Mouse (Mus musculus) lung, embryonic 14.5 days (tissue): ENCODE measurements around the gene Prss36. TPM values are rescaled to one million over a fixed set of nuclear protein-coding genes. Genes with fewer than 3 reads are reported as not detected.
A peak's percentile ranks its signal among the peaks of the same experiment; 100 is the strongest.

Experiments used
- ATAC-seq: fragments of 200-750 bp; cut with Nextera tagmentation; 2 replicates; pipeline ENCODE4 v1.8.0; 2017; ENCODE audit warnings: mild to moderate bottlenecking, moderate TSS enrichment, moderate library complexity; ENCODE audit not compliant: insufficient read depth
- DNase-seq: peaks from one replicate; pipeline ENCODE4 v3.0.0-alpha.2; 2015
- H3K27ac ChIP-seq: fragments of 300-500 bp; sonication (generic); 2 replicates; pipeline ENCODE4 v1.5.1; 2014; ENCODE audit warnings: low read depth, mild to moderate bottlenecking, moderate library complexity
- H3K27me3 ChIP-seq: fragments of 300-500 bp; sonication (generic); 2 replicates; pipeline ENCODE4 v1.6.1; 2014; ENCODE audit warnings: low read length, control low read depth; ENCODE audit not compliant: insufficient read depth
- H3K36me3 ChIP-seq: fragments of 300-500 bp; sonication (generic); 2 replicates; pipeline ENCODE4 v1.6.1; 2014; ENCODE audit warnings: control low read depth; ENCODE audit not compliant: insufficient read depth
- H3K4me1 ChIP-seq: fragments of 300-500 bp; sonication (generic); 2 replicates; pipeline ENCODE4 v1.6.1; 2014; ENCODE audit warnings: antibody characterized with exemption, control low read depth; ENCODE audit not compliant: insufficient read depth
- H3K4me2 ChIP-seq: fragments of 300-500 bp; sonication (generic); 2 replicates; pipeline ENCODE4 v1.6.1; 2014; ENCODE audit warnings: mild to moderate bottlenecking
- H3K4me3 ChIP-seq: fragments of 300-500 bp; sonication (generic); 2 replicates; pipeline ENCODE4 v1.5.1; 2014; ENCODE audit warnings: low read depth, low read length
- H3K9ac ChIP-seq: fragments of 300-500 bp; sonication (generic); 2 replicates; pipeline ENCODE4 v1.6.1; 2014
- H3K9me3 ChIP-seq: fragments of 300-500 bp; sonication (generic); 2 replicates; pipeline ENCODE4 v1.6.1; 2016; ENCODE audit warnings: low read depth, low read length, control low read depth
- CTCF ChIP-seq: IDR thresholded peaks from 2 replicates; pipeline ENCODE4 v1.5.1; 2016; ENCODE audit warnings: antibody characterized with exemption, low read depth
- WGBS: fragments of 180-500 bp; shearing (Covaris S2); extraction: QIAGEN DNeasy Blood & Tissue Kit; methylation state at CpG from one replicate; pipeline ENCODE4 v1.1.7; 2014; 5-methylcytosine and 5-hydroxymethylcytosine counted together
- polyA plus RNA-seq: library from polyadenylated mRNA; unstranded; fragments of >200 nt; fragmentation: Nextera tagmentation; extraction: Ambion mirVana; gene quantifications from 2 replicates; pipeline ENCODE4 v1.2.1, GENCODE M21; 2014

Prss36 gene
- polyA plus RNA-seq, 1 experiment from 2014 or later, result 9.7 TPM

DNA sequence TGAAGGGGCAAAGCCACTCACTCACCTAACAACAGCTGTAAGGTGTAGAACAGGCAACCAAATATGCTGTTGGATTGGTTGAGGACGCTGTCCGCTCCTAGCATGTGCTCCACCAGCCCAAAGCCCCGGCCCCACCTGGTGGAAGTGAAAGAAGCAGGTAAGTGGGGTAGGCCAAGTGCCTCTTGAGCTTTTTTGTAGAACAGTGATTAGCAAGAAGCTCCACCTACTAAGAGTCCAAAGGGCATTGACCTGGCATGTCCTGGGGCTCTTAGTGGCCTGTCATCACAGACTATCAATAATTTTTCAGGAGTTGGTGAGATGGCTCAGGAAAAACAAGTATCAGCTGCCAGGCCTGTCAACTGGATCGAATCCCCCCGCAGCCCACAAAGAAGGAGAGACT is 52.0 kb downstream of the Prss36 start:
- no peak for TF ChIP-seq CTCF
- DNase-seq, result no peak
- H3K4me3 ChIP-seq, result peak overlapping the region; percentile 67

DNA sequence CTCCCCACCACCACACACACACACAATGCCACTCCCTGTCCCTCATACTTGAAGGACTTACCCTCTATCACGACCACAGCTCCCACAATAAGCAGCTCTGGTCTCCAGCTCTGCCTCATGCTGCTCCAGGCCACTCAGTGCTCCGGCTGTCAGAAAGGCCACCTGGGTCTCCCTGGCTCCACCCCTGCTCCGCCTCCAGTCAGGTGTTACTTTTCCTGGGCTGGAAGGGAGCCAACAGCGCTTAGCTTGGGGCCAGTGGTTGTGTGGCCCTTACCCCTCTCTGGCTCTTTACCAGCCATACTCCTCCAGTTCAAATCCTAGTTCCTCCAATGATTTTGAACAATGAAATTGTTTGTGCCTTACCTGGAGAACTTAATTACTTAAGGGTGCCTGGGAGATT is 55.7 kb downstream of the Prss36 start, which contains the start of gene Prss53:
Gene Prss53 (minus strand): TSS at position 173 of the 400 bp plus-strand sequence.
- no peak within 1 kb of the TSS for H3K4me2 ChIP-seq
- H3K4me1 ChIP-seq, result peaks cover 8% of the 10 kb centered on the region
- no peaks in the 10 kb centered on the region for H3K9me3 ChIP-seq
- H3K27me3 ChIP-seq, result no peaks in the 10 kb centered on the region
- no peak within 1 kb of the TSS for H3K27ac ChIP-seq
- DNase-seq, result peak; percentile 46
- no peak within 1 kb of the TSS for H3K4me3 ChIP-seq
- no peak within 1 kb of the TSS for H3K9ac ChIP-seq
- no peak for TF ChIP-seq CTCF
- H3K36me3 ChIP-seq, result peaks cover 64% of the 10 kb centered on the region
- no peak for ATAC-seq
- WGBS, result 16% methylated on average over 4 of the region's 4 CpGs

More for the DNA sequence above, 52.0 kb downstream of the Prss36 start:
- Histone ChIP-seq H3K9me3 (no peaks in the 10 kb centered on the region), H3K27ac (no peak overlapping the region; the same call in 1 of the 2 replicates), H3K9ac (peak overlapping the region; percentile 70), H3K4me1 (peaks cover 8% of the 10 kb centered on the region), H3K36me3 (peaks cover 28% of the 10 kb centered on the region; the same call in 1 of the 2 replicates), H3K27me3 (no peaks in the 10 kb centered on the region), H3K4me2 (peak overlapping the region; percentile 88)
- 56% methylated on average over 5 of the region's 5 CpGs for WGBS
- no peak for ATAC-seq

DNA sequence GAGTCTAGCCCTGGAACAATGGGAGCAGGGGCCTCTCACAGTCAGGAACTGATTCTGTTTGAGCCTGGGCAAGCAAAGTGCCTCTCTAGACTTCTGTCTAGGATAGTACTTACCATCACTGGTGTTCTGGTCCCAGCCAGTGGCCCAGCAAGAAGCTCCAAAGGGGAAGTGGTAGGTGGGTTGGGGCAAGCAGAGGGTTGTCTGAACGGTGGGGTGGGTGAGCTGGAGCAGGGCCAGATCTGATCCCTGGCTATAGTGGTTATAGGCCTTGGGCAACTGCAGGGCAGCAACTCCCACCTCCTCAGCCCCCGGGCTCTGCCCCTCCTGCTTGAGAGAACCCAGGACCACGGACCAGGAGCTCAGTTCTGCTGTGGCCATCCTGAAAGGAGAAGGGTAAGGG is 57.7 kb downstream of the Prss36 start:
- Histone ChIP-seq H3K9ac (no peak overlapping the region), H3K9me3 (no peaks in the 10 kb centered on the region), H3K36me3 (peaks cover 82% of the 10 kb centered on the region), H3K27me3 (no peaks in the 10 kb centered on the region), H3K4me3 (no peak overlapping the region), H3K4me2 (no peak overlapping the region), H3K27ac (no peak overlapping the region), H3K4me1 (no peaks in the 10 kb centered on the region)
- ATAC-seq (no peak), DNase-seq (no peak)
- 70% methylated on average over 3 of the region's 3 CpGs for WGBS
- no peak for TF ChIP-seq CTCF

DNA sequence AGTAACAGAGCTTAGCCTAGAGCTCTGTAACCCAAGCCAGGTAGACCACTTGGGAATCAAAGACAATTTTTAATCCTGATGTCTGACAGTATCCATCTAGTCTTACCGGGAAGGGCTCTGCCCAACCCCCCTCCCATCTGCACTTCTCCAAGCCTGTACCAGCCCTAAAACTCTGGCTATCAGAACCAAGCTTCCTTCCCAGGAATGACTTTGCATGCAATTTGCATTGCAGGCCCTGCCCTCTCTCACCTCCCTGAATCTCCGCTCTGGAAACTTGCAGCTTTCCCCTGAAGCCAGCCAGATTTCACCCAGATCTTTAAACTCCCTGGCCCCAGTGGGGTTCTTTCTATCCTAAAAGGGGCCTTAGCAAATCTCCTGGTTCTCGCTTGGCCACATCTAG is 58.7 kb downstream of the Prss36 start:
- DNase-seq (no peak), ATAC-seq (no peak)
- Histone ChIP-seq H3K36me3 (peaks cover 82% of the 10 kb centered on the region), H3K4me1 (no peaks in the 10 kb centered on the region), H3K27me3 (no peaks in the 10 kb centered on the region), H3K9me3 (no peaks in the 10 kb centered on the region), H3K27ac (no peak overlapping the region), H3K9ac (no peak overlapping the region), H3K4me3 (no peak overlapping the region), H3K4me2 (no peak overlapping the region)
- TF ChIP-seq CTCF, result no peak
- 81% methylated on average over 3 of the region's 3 CpGs for WGBS

DNA sequence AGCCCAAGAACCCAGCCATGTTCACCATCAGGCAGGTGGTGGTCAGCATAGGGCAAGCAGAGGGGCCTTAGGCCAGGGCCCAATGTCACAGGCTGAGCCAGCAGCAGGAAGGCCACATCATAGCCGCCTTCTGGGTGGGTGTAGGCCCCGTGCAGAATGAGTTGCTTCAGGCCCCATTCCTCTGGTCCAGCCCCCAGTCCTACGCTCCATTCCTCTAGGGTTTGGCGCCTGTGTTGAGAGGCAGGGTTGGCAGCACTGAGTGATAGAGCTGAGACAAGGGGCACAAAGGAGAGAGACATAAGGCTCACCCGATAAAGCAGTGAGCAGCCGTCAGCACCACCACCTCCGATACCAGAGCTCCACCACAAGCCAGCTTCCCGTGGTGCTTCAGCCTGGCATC is 59.3 kb downstream of the Prss36 start:
- H3K36me3 ChIP-seq, result peaks cover 83% of the 10 kb centered on the region
- ATAC-seq, result no peak
- WGBS, result 72% methylated on average over 8 of the region's 8 CpGs

DNA sequence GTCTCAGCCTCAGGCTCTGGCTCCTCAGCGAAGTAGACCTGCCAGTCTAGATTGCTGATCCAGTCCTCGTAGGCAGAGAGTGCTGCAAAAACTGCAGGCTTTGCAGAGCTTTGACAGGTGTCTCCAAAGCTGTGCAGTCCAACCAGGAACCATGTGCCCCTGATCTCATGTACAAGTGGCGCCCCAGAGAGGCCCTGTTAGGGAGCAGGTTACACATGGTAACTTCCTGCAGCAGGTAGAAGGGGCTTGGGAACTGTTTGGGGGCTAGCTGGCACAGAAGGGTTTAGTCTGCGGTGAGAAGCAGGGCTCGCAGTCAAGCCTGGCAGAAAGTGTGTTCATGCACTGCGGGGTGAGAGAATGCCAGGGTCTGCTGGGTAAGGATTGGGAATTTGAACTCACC is 60.0 kb downstream of the Prss36 start:
- Histone ChIP-seq H3K4me3 (no peak overlapping the region), H3K27me3 (no peaks in the 10 kb centered on the region), H3K27ac (no peak overlapping the region), H3K9me3 (no peaks in the 10 kb centered on the region), H3K4me2 (no peak overlapping the region), H3K4me1 (no peaks in the 10 kb centered on the region), H3K9ac (no peak overlapping the region), H3K36me3 (peaks cover 87% of the 10 kb centered on the region)
- ATAC-seq, result no peak
- no peak for DNase-seq
- 93% methylated on average over 6 of the region's 6 CpGs for WGBS
- no peak for TF ChIP-seq CTCF

More for the DNA sequence above, 59.3 kb downstream of the Prss36 start:
- H3K9ac ChIP-seq, result no peak overlapping the region
- no peak for DNase-seq
- no peak overlapping the region for H3K27ac ChIP-seq
- H3K4me1 ChIP-seq, result no peaks in the 10 kb centered on the region
- no peaks in the 10 kb centered on the region for H3K27me3 ChIP-seq
- no peak overlapping the region for H3K4me3 ChIP-seq
- no peak overlapping the region for H3K4me2 ChIP-seq
- no peaks in the 10 kb centered on the region for H3K9me3 ChIP-seq
- TF ChIP-seq CTCF, result no peak

DNA sequence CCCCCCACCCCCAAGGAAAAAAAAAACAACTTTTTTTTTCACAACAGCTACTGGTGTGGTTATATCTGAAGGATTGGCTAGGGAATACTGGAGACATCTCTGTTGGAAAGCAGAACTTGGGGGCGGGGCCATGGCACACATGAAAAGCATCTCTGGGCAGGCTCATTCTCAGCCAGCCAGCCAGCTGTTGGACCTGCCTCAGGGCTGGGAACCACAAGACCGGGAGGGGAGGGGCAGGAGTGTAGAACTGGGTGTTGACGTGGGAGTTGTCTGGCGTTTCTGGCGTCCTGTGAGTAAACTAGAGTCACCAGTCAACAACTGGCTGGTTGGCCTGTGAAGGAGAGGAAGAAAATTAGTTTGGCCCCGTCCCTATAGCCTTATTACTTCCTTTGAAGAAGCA is 60.6 kb downstream of the Prss36 start:
- ATAC-seq (no peak; the same call in 1 of the 2 replicates), DNase-seq (peak; percentile 45)
- TF ChIP-seq CTCF, result no peak
- no peak overlapping the region for H3K27ac ChIP-seq
- H3K4me2 ChIP-seq, result no peak overlapping the region
- no peaks in the 10 kb centered on the region for H3K4me1 ChIP-seq
- H3K4me3 ChIP-seq, result no peak overlapping the region
- no peaks in the 10 kb centered on the region for H3K27me3 ChIP-seq
- 58% methylated on average over 6 of the region's 6 CpGs for WGBS
- H3K9me3 ChIP-seq, result no peaks in the 10 kb centered on the region
- H3K9ac ChIP-seq, result no peak overlapping the region
- peaks cover 90% of the 10 kb centered on the region for H3K36me3 ChIP-seq

Other genes with a start within 250 kb of the Prss36 start
- gene Bcl7c, start 237.8 kb downstream of the Prss36 start, polyA plus RNA-seq, result 58.8 and 65.1 TPM in 2 replicates
- gene Ctf1, start 234.0 kb downstream of the Prss36 start, polyA plus RNA-seq, result 11.7 and 15.6 TPM in 2 replicates
- 0.38 TPM in 1 of 2 replicates, not detected in the other for gene Ctf2, start 214.6 kb downstream of the Prss36 start, polyA plus RNA-seq
- 5.3 and 5.6 TPM in 2 replicates for gene Fbxl19, start 202.2 kb downstream of the Prss36 start, polyA plus RNA-seq
- gene Orai3, start 176.9 kb downstream of the Prss36 start, polyA plus RNA-seq, result 19.2 and 21.8 TPM in 2 replicates
- gene Setd1a, start 170.1 kb downstream of the Prss36 start, polyA plus RNA-seq, result 27.2 and 30.1 TPM in 2 replicates
- gene Gm49388, start 161.1 kb downstream of the Prss36 start, polyA plus RNA-seq, result 0.43 TPM in 1 of 2 replicates, not detected in the other
- gene Hsd3b7, start 146.1 kb downstream of the Prss36 start, polyA plus RNA-seq, result 13.6 and 18.3 TPM in 2 replicates
- 19.7 and 21.8 TPM in 2 replicates for gene Stx4a, start 122.4 kb downstream of the Prss36 start, polyA plus RNA-seq
- gene Stx1b, start 122.2 kb downstream of the Prss36 start, polyA plus RNA-seq, result 2.0 and 2.8 TPM in 2 replicates
- gene Zfp646, start 70.5 kb downstream of the Prss36 start, polyA plus RNA-seq, result 16.7 and 17.4 TPM in 2 replicates
- gene Zfp668, start 69.9 kb downstream of the Prss36 start, polyA plus RNA-seq, result 16.6 and 19.4 TPM in 2 replicates
- gene Prss53, start 55.8 kb downstream of the Prss36 start, polyA plus RNA-seq, result 0.65 and 0.95 TPM in 2 replicates
- gene Gm21974, start 51.3 kb downstream of the Prss36 start, polyA plus RNA-seq, result not detected in 2 replicates
- 127 and 129 TPM in 2 replicates for gene Vkorc1, start 51.1 kb downstream of the Prss36 start, polyA plus RNA-seq
- 152 and 169 TPM in 2 replicates for gene Bckdk, start 42.6 kb downstream of the Prss36 start, polyA plus RNA-seq
- gene Kat8, start 34.2 kb downstream of the Prss36 start, polyA plus RNA-seq, result 39.5 and 42.8 TPM in 2 replicates
- gene Prss8, start 16.6 kb downstream of the Prss36 start, polyA plus RNA-seq, result 48.8 and 51.7 TPM in 2 replicates
- gene Fus, start 20.7 kb upstream of the Prss36 start, polyA plus RNA-seq, result 54.6 and 57.9 TPM in 2 replicates
- gene Pycard, start 47.1 kb upstream of the Prss36 start, polyA plus RNA-seq, result 22.1 and 26.8 TPM in 2 replicates
- not detected in 2 replicates for gene Trim72, start 57.2 kb upstream of the Prss36 start, polyA plus RNA-seq
- gene Itgam, start 115.9 kb upstream of the Prss36 start, polyA plus RNA-seq, result 0.74 and 1.4 TPM in 2 replicates
- not detected in 2 replicates for gene Gm49368, start 116.0 kb upstream of the Prss36 start, polyA plus RNA-seq
- gene Itgax, start 182.8 kb upstream of the Prss36 start, polyA plus RNA-seq, result 0.11 and 0.12 TPM in 2 replicates
- gene Itgad, start 207.7 kb upstream of the Prss36 start, polyA plus RNA-seq, result not detected in 2 replicates